Mouse (Mus musculus): ENCODE data around the gene Gm42878.
"Not testable (repeated sequence)": the region's sequence is repeated elsewhere in the genome, so short reads cannot be mapped to it uniquely, and the experiment has no call there.

The Gm42878 gene

GRCm38 (mm10) chr5:121564468-121564895 lies 19.2 kb upstream of the Gm42878 start:
- DNase-seq = peak; percentile 96

GRCm38 (mm10) chr5:121562436-121562835 lies 17.2 kb upstream of the Gm42878 start:
- DNase-seq = no peak

GRCm38 (mm10) chr5:121549196-121549595 lies 3.9 kb upstream of the Gm42878 start:
- DNase-seq = no peak

GRCm38 (mm10) chr5:121547084-121547483 lies 1.8 kb upstream of the Gm42878 start:
- no peak for DNase-seq

- peak; percentile 79 to 86 for DNase-seq
Observed at GRCm38 (mm10) chr5:121546530-121546895, 1.2 kb upstream of the Gm42878 start.

- peak; percentile 98 to 99 for DNase-seq
Observed at GRCm38 (mm10) chr5:121545793-121546529, 679 bp upstream of the Gm42878 start, which contains the start of gene Mapkapk5. Mapkapk5 (minus strand) TSS chr5:121545905.

- no peak for DNase-seq
Observed at GRCm38 (mm10) chr5:121543370-121543769, 1.9 kb downstream of the Gm42878 start.

- no peak for DNase-seq
Observed at GRCm38 (mm10) chr5:121541235-121541634, 4.0 kb downstream of the Gm42878 start.

GRCm38 (mm10) chr5:121540066-121540465 lies 5.2 kb downstream of the Gm42878 start:
- no peak for DNase-seq

GRCm38 (mm10) chr5:121537588-121537987 lies 7.7 kb downstream of the Gm42878 start:
- no peak for DNase-seq

GRCm38 (mm10) chr5:121536921-121537555 lies 8.2 kb downstream of the Gm42878 start:
- no peak for DNase-seq

GRCm38 (mm10) chr5:121535116-121535515 lies 10.2 kb downstream of the Gm42878 start:
- no peak for DNase-seq

GRCm38 (mm10) chr5:121534521-121534920 lies 10.8 kb downstream of the Gm42878 start:
- peak in 1 of 2 experiments; percentile 25 for DNase-seq

GRCm38 (mm10) chr5:121526961-121527360 lies 18.3 kb downstream of the Gm42878 start:
- no peak for DNase-seq

- no peak for DNase-seq
Observed at GRCm38 (mm10) chr5:121526526-121526925, 18.8 kb downstream of the Gm42878 start.

- DNase-seq = no peak
Observed at GRCm38 (mm10) chr5:121525774-121526450, 19.4 kb downstream of the Gm42878 start.

GRCm38 (mm10) chr5:121519758-121520157 lies 25.5 kb downstream of the Gm42878 start:
- not testable (repeated sequence) for DNase-seq

GRCm38 (mm10) chr5:121518983-121519382 lies 26.3 kb downstream of the Gm42878 start:
- DNase-seq = no peak

GRCm38 (mm10) chr5:121510009-121510408 lies 35.3 kb downstream of the Gm42878 start:
- no peak for DNase-seq

- DNase-seq = no peak
Observed at GRCm38 (mm10) chr5:121506846-121507245, 38.4 kb downstream of the Gm42878 start.

- no peak for DNase-seq
Observed at GRCm38 (mm10) chr5:121503231-121503630, 42.1 kb downstream of the Gm42878 start, which contains the start of gene Adam1b. Adam1b (minus strand) TSS chr5:121503435.

- DNase-seq = not testable (repeated sequence)
Observed at GRCm38 (mm10) chr5:121501424-121501996, 43.8 kb downstream of the Gm42878 start.

GRCm38 (mm10) chr5:121500719-121501118 lies 44.6 kb downstream of the Gm42878 start:
- no peak for DNase-seq

Measured in kidney, postnatal 4 days (tissue).